Mouse (Mus musculus): Measurements from ENCODE around the gene Slc38a11. TPM values are rescaled to one million over a fixed set of nuclear protein-coding genes. Genes with fewer than 3 reads are reported as not detected.

Slc38a11 gene
- polyA plus RNA-seq, 1 experiment = 1.2 TPM

GRCm38 (mm10) chr2:65267834-65268233 is 96.0 kb downstream of the Slc38a11 start:
- TF ChIP-seq POLR2A (IDR thresholded peaks at IDR 0.05; ENCODE audit: borderline replicate concordance, extremely low read depth, low read depth, low read length) = no peak
- TF ChIP-seq CTCF (IDR thresholded peaks at IDR 0.05; ENCODE audit: insufficient read depth, low read length) = no peak
- DNase-seq = no peak
- 54% methylated on average over 4 of the region's 4 CpGs for WGBS
- Histone ChIP-seq H3K4me1 (ENCODE audit: control insufficient read depth, insufficient read depth, low read length) (no peaks in the 10 kb centered on the region), H3K4me3 (replicated peaks; ENCODE audit: extremely low read depth, low read depth, low read length) (no peak overlapping the region)

GRCm38 (mm10) chr2:65266576-65267299 is 97.1 kb downstream of the Slc38a11 start:
- no peak for TF ChIP-seq POLR2A (IDR thresholded peaks at IDR 0.05; ENCODE audit: borderline replicate concordance, extremely low read depth, low read depth, low read length)
- TF ChIP-seq CTCF (IDR thresholded peaks at IDR 0.05; ENCODE audit: insufficient read depth, low read length) = no peak
- no peak for DNase-seq
- WGBS = 79% methylated on average over 5 of the region's 5 CpGs
- Histone ChIP-seq H3K4me3 (replicated peaks; ENCODE audit: extremely low read depth, low read depth, low read length) (no peak overlapping the region), H3K4me1 (ENCODE audit: control insufficient read depth, insufficient read depth, low read length) (no peaks in the 10 kb centered on the region)

Other genes with a start within 250 kb of the Slc38a11 start
- 12.0 and 14.0 TPM in 2 replicates for gene Cobll1, start 124.6 kb downstream of the Slc38a11 start, polyA plus RNA-seq (2012; rRNA removed)
- 7.9 and 13.5 TPM in 2 replicates for gene Scn3a, start 203.6 kb upstream of the Slc38a11 start, polyA plus RNA-seq (2012; rRNA removed)

Measured in lung, adult 2 months (tissue).